Mouse (Mus musculus) olfactory bulb, adult 2 months (tissue): Measurements from ENCODE around the gene Fam98b.

ENCODE experiments used
- CTCF ChIP-seq: fragments of 200-500 bp; IDR thresholded peaks from 2 replicates; pipeline ENCODE4 v1.5.1; 2012; ENCODE audit warnings: low read depth, mild to moderate bottlenecking, low read length, moderate library complexity; ENCODE audit not compliant: insufficient read depth
- POLR2A ChIP-seq: fragments of 200-500 bp; IDR thresholded peaks from 2 replicates; pipeline ENCODE4 v1.6.1; 2012; ENCODE audit warnings: mild to moderate bottlenecking, low read depth, low read length, moderate library complexity; ENCODE audit not compliant: insufficient read depth

DNA sequence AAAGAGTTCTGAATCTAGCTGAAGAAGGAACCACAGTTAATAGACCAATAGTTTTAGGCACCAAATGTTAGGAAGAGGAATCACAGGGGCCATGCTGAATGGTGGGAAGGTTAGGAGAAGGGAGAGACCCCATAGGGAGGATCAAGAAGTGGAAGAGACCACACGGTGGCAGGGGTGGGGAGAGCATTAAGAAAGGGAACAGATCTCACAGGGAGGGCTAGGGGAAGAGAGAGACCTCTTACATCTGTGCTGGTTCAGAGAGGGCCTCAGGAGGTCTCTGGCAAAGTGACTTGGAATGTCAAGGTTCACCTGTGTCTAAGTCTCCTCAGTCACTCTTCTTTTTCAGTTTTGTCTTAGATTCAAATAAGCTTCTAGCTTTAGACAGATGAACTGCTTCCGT lies 62.5 kb downstream of the Fam98b start:
- TF ChIP-seq CTCF (no peak), POLR2A (no peak)
